Mouse (Mus musculus) T-helper 1 cell (primary cell): ENCODE data around the gene Tent4b.

Experiments
- in situ Hi-C: fragments of 300-600 bp; cut with MboI, MseI; formaldehyde crosslinking; loops from one replicate; pipeline ENCODE4 v1.15.1; 2025; ENCODE audit warnings: high pct_unique_total_duplicates

Gene Tent4b

DNA sequence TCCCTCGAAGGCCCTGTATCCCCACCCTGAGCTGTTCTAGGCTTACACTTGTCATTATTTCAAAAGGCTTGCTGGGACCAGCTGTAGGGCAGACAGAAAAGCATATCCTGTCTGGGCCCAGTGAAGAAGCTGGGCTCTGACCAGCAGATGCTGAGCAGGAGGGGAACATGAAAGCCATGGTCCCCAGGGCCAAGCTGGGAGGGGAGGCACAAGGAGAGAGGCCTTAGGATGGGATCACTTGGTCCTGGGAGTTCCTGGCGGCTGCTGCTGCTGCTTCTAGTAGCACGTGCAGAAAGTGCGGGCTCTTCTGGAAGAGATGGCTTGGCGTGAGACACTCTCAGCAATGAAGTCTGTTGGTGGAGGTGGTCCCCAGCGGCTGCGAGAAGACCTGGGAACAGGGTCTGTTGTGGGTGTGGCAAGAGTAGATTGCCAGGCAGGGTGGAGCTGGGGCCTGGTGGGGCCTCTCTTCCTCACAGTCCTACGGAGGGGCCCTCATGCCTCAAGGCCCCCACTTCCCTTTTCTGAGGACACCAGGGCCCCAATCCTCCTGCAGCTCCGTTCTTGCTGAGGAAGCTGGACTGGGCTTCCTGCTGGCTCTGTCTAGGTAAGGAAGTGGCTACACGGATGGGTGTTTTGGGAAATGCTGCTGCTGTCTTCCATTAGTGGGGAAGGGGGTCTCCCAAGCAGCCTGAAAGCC, 101.0 kb downstream of the Tent4b start:
- in situ Hi-C loops = no loop called here

DNA sequence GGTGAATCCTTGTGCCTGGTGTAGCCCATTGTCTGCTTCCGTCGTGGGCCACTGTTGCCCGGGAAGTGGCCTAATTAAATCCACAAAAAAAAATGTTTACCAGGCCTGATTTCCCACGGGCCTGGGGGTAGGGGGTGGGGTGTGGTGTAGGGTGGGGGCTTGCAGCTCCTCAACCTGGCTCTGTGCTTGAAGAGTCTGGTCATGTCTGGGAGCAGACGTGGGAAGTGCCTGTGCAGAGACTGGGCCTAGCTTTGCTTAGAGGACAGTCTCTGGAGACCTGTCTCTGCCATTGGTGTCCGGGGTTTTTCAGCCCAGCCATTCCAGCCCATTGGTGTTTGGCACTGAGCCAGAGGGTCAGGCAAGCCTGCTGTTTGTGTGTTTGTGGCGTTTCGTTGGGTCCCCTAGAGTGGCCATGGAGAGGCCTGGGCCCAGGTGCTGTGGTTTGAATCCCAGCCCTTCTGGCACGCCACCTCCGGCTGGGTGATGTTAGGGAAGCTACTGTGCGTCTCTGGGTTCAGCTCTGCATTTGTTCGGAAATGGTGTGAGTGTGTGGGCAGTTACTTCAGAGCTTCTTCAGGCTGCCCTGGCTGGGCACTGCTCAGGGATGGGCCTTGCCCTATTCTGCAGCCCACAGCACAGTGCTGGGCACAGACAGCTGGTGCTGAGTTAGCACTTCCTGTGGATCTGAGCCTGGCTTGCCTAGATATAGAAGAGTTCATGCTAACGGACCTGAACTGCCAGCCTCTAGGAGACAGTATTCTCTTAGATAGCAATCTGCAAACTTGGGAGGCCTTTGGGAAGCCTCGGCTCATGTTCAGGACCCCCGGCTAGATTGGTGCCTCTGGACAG, 102.8 kb downstream of the Tent4b start:
- in situ Hi-C loops = no loop called here

DNA sequence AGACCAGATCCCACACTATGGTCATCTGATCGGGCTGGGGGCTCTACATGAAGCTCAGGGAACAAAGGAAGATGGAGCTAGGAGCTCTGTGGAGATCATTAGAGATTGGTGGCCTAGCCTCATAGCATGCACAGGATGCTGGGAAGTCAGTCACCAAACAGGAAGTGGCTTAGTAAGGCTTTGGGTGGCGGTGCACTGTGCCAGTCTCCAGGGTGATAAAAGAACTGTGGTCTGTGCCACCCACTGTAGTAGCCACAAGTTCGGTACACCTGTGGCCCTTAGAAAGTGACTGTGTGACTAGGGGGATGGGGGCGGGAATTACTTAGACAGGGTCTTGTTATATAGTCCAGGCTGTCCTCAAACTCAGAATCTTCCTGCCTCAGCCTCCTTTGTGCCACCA, 106.8 kb downstream of the Tent4b start:
- in situ Hi-C loops = no loop called here

DNA sequence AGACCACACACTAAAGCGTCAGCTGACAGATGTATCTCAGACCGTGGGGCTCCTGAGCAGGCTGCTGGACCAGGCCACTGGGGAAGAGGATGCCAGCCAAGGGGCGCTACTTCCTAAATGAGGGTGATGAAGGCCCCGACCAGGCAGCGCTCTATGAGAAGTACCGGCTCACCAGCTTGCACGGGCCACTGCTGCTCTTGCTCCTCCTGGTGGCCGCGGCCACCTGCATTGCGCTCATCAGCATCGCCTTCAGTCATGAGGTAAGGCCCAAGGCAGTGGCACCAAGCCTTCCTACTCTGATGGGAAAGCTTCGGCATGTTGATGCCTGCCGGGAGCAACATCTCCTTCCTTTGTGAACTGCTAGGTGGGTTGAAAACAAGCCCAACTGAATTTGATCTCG, 107.5 kb downstream of the Tent4b start:
- in situ Hi-C loops = no loop called here

DNA sequence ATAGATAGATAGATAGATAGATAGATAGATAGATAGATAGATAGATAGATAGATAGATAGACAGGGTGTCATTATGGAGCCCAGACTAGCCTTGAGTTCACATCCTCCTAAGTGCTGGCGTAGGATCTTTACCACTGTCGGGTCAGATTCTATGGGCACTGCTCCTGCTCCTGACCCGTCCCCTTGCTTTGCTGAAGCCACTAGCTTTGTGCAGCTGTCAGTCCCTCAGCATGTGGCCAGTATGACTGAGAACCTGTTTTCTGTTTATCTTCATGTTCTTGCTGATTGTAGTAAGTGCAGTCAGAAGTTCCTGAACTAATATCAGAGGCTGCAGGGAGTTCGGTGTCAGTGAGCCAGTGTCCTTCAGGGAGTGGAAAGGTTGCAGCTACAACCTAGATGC, 108.7 kb downstream of the Tent4b start:
- in situ Hi-C loops = no loop called here
